Mouse (Mus musculus) adipocyte (in vitro differentiated cells): Measurements from ENCODE around the gene Ngrn.

Experiments used
- DNase-seq: peaks from one replicate; pipeline ENCODE4 v3.0.0-alpha.2; 2016; ENCODE audit warnings: low spot score

The Ngrn gene

GRCm38 (mm10) chr7:80260625-80261371 is at the start of gene Ngrn:
Gene Ngrn, plus strand, starts transcription at chr7:80261215.
- DNase-seq, result peak; percentile 88

DNA sequence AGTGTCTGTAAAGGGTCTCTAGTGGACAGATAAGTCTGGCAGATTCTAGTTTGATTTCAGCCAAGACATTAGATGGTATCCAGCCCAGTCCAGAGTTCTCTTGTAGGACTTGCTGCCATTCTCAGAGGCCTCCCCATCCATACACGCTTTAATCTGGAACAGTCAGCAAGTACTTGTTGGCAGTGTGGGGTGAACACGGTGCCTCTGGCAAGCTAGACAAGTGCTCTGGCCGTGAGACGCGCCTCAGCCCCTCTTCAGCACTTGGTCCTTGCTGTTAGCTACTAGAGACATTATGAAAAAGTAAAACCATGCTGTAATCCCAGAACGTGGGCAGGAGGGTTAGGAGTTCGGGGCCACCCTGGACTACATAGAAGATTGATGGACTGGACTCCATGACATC is 47.4 kb upstream of the Ngrn start:
- no peak for DNase-seq

DNA sequence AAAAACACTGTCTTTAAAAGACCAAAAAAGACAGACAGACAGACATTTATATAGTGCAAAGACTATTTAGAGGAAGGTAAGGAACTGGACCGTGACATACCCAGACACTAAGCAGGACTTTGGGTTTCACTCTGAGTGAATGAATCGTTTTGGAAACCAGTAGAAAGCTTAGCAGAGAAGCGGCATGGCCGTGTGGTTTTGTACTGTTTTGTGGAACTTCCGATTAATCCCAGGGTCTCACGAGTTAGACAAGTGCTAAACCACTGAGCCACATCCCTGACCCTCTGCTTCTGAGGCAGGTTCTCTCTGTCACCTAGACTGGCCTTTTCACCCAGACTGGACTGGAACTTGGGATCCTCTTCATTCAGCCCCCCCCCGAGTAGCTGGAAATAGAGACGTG is 46.6 kb upstream of the Ngrn start:
- DNase-seq, result no peak

GRCm38 (mm10) chr7:80215398-80215797 is 45.6 kb upstream of the Ngrn start:
- DNase-seq, result peak; percentile 65

GRCm38 (mm10) chr7:80216566-80216965 is 44.4 kb upstream of the Ngrn start:
- DNase-seq, result peak; percentile 94

- no peak for DNase-seq
Measured at GRCm38 (mm10) chr7:80218666-80219065, 42.3 kb upstream of the Ngrn start.

DNA sequence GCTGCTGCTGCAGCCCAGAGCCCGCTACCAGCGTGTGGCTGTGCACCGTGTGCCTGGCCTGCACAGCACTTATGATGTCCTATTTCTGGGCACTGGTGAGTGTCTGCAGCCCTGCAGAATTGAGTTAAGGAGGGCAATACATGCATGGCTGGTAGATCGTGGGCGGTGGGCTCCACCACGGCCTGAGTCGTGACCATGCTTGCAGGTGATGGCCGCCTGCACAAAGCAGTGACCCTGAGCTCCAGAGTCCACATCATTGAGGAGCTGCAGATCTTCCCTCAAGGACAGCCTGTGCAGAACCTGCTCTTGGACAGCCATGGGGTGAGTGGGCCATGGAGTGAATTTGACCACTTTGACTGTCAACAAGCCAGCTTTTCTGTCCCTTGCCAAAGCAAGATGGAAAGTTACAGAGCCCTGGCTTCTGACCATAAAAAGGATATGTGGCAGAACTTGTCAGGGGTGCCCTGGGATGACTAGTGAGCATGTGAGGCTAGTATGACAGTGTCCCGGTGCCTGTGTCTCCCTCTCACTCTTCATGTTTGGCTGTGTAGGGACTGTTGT is 40.7 kb upstream of the Ngrn start:
- DNase-seq, result no peak

- DNase-seq, result no peak
Measured at GRCm38 (mm10) chr7:80221179-80221750, 39.8 kb upstream of the Ngrn start.

DNA sequence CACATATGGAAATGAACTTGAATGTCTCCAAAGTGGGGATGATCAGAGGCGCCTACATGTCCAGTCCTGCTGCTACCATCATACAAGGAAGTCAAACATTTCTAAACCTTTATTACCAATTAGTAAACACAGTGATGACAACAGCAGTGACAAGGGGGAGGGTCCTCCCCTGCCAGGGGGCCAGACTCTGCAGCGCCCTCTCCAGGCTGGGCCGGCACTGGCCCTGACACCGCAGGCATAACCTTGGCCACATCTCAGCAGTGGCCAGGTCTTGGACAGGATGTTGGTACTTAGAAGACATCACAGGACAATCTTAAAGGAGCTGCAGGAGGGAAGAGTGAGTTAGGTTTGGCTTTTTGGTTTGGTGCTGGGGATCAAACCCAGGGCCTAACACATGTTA is 34.0 kb upstream of the Ngrn start:
- no peak for DNase-seq

DNA sequence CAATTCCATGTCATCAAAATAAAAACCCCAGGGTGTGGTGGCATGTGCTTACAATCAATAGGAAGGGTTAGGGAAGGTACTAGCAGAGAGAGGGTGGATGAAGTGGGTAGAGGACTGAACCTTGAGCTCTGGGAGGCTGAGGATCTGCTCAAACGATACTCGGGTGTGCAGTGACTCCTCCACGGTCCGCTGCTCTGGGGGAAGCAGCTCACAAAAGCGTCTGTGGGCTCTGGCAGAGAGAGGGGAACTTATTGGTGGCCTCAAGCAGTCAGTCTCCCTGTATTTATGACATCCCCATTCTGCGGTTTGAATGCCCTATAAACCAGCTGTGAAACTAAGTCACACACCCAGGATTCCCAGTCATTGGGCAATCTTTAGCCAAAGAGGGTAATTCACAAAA is 30.8 kb upstream of the Ngrn start:
- no peak for DNase-seq

GRCm38 (mm10) chr7:80231971-80232488 is 29.0 kb upstream of the Ngrn start:
- DNase-seq, result peak; percentile 45

GRCm38 (mm10) chr7:80232489-80233029 is 28.5 kb upstream of the Ngrn start, which contains the start of the genes Cib1 and Gdpgp1:
Gene Cib1, minus strand, starts transcription at chr7:80232813.
Gene Gdpgp1, plus strand, starts transcription at chr7:80232865.
- peak; percentile 92 for DNase-seq

- DNase-seq, result no peak
Measured at GRCm38 (mm10) chr7:80233799-80234198, 27.2 kb upstream of the Ngrn start.

GRCm38 (mm10) chr7:80238542-80238941 is 22.5 kb upstream of the Ngrn start:
- no peak for DNase-seq

GRCm38 (mm10) chr7:80241661-80242060 is 19.4 kb upstream of the Ngrn start:
- no peak for DNase-seq

DNA sequence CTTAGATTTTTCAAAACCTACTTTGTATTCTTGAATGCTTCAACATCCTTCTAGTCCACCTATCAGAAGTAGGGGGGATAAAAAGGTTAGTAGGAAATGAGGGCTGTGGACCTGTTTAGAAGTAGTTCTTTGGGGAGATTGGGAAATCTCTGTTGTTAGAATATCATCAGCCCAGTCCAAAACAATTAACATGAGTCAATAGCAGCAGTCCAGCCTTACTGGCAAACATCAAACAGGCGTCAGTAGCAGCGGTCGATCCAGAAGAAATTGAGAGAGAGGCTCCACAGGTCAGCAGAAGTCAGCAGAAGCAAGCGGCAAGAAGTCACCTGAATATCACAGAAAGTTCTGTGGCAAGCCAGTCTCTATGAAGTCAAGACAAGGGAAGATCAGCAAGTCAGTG is 16.2 kb upstream of the Ngrn start:
- DNase-seq, result no peak

GRCm38 (mm10) chr7:80246148-80246721 is 14.8 kb upstream of the Ngrn start, which contains the start of gene Ttll13:
Gene Ttll13, plus strand, starts transcription at chr7:80246376.
- peak; percentile 92 for DNase-seq

- no peak for DNase-seq
Measured at GRCm38 (mm10) chr7:80246859-80247258, 14.2 kb upstream of the Ngrn start.

DNA sequence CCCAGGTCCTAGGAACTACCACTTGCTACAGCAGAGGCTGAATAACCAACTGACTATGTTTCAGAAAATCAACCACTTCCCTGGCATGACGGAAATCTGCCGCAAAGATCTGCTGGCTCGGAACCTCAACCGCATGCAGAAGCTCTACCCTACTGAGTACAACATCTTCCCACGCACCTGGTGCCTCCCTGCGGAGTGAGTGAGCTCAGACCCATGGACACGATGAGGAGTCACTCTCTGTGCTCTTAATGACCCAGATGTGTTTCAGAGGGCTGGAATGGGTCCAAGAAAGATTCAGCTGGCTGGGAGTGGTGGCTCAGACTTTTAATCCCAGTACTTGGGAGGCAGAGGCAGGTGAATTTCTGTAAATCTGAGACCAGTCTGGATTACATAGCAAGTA is 8.6 kb upstream of the Ngrn start:
- no peak for DNase-seq

GRCm38 (mm10) chr7:80252886-80253285 is 8.1 kb upstream of the Ngrn start:
- DNase-seq, result no peak

- peak; percentile 14 for DNase-seq
Measured at GRCm38 (mm10) chr7:80255981-80256380, 5.0 kb upstream of the Ngrn start.

DNA sequence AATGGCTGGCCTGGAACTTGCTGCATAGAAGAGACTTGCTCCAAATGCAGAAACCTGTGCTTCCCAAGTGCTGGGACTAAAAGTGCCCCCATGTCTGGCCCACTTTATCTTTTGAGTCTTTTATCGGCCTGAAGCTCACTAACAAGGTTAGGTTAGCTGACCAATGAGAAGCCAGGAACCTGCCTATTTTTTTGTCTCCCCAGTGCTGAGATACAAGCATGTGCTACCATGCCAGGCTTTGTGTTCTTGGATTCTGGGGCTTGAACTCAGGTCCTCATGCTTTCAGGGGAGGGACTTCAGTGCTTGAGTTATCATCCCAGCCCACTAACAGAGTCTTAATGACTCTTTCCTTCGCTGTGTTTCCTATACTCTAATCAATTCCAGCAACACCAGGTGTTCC is 3.3 kb upstream of the Ngrn start:
- no peak for DNase-seq
